Mouse (Mus musculus) liver, adult 2 months (tissue): ENCODE data around the gene Il2ra.

Experiments used
- CTCF ChIP-seq: fragments of 200-500 bp; IDR thresholded peaks from 2 replicates; pipeline ENCODE4 v1.5.1; 2011; ENCODE audit warnings: low read depth, low read length, control low read depth
- POLR2A ChIP-seq: fragments of 200-500 bp; IDR thresholded peaks from 2 replicates; pipeline ENCODE4 v1.6.1; 2011; ENCODE audit warnings: low read length, control low read depth; ENCODE audit not compliant: insufficient read depth; ENCODE audit errors: extremely low read depth

- TF ChIP-seq CTCF (no peak), POLR2A (no peak)
Measured at GRCm38 (mm10) chr2:11662907-11663230, 20.3 kb downstream of the Il2ra start.
